Mouse (Mus musculus) layer of hippocampus, adult 11-12 months (tissue): ENCODE measurements around the gene Hmcn2.
A peak's percentile ranks its signal among the peaks of the same experiment; 100 is the strongest.

Experiments
- DNase-seq: peaks from one replicate; pipeline ENCODE4 v3.0.0; 2022; ENCODE audit warnings: low spot score

Gene Hmcn2

DNA sequence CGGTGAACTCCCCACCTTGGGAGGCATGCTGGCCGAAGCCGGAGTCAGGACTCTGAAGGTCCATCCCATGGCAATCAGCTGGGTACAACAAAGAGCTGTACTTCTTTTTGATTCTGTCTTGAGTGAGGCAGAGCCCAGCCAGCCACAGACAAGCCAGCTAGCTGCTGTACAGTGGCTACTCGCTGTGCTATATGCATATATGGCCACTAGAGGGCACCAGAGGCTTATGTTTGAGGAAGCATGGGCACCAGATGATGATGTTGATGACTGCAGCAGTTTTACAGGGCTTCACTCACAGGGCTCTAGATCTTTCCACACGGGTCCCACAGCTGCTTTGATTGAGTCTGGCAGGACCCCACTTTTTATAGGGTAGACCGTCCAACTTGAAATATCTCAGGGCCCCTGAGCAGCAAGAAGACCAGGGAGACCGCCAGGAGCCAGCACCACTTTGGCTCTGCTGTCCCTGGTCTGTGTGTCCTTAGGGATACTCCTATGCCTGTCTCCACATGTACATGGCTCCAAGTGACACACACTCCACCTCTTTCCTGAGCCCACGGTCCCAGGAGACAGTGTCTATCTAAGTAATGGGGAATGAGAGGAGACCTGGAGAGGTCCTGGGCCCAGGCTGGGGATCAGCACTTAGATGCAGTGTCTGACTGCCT, 168.8 kb downstream of the Hmcn2 start:
- peak; percentile 89 for DNase-seq

DNA sequence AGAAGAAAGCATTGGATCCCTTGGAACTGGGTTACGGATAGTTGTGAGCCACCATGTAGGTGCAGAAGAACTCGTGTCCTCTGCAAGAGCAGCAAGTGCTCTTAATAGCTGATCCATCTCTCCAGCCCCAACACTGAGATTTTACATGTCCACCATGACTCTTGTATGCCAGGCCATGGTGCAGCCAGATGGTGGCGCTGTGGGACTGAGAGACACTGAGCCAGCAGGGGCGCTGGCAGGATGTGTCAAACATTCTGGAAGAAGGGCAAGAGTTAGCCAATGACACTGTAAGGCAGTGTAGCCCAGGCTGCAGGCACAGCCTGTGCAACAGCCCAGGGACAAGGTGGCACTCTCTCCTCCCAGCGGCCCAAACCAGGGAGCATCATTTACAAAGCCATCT, 170.0 kb downstream of the Hmcn2 start:
- DNase-seq, result peak; percentile 72

GRCm38 (mm10) chr2:31489166-31489565, 175.0 kb downstream of the Hmcn2 start:
- DNase-seq, result no peak

DNA sequence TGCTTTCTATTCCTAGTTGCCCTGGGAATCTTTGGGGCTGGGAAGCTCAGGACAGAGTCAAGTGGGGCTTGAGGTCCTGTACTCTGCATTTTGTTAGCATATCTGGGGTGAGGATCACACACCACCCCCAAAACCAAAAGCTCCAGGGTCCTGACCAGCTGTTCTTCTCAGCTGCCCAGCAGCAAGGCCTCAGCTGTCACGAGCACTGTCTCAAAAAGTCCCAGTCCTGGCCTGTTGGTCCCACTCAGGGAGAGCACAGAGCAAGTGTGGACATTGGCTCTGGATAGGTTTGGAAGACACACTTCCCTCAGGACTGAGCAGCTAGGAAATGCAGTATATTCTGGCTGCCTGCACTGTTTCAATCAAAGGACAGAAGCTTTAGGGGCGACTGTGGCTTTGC, 176.3 kb downstream of the Hmcn2 start:
- no peak for DNase-seq

DNA sequence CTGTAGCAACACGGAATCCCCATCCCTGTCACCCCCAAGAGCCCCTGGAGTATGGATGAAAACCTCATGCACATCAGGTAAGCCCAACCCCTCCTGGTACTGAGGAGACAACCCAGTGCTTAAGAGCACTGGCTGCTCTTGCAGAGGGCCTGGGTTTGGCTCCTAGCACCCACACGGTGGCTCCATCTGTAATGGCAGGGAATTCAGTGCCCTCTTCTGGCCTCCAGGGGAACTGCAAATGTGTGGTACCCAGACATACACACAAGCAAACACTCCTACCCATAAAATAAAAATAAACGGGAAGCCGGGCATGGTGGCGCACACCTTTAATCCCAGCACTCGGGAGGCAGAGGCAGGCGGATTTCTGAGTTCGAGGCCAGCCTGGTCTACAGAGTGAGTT, 178.1 kb downstream of the Hmcn2 start:
- no peak for DNase-seq

- no peak for DNase-seq
These were observed 179.0 kb downstream of the Hmcn2 start for GRCm38 (mm10) chr2:31493243-31493642.

DNA sequence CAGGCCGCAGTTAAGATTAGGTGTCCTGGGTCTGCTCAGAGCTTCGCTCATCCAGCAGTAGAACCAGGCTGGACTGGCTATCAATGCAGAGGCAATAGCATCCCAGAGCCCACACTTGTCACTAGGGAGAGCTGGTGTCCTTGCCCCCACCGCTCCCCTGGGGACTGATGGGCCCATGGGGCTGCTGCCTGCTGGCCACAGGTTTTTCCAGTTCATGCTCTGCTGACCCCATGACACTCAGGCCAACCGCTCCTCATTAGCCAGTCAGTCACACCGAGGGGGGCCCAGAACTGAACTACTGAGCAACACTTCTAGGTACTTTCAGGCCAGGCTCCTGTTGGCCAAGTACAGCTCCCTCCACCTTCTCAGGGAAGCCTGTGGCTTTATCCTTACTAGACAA, 180.1 kb downstream of the Hmcn2 start:
- DNase-seq, result no peak

- no peak for DNase-seq
These were observed 180.8 kb downstream of the Hmcn2 start for GRCm38 (mm10) chr2:31495046-31495476.

GRCm38 (mm10) chr2:31496141-31496540, 181.9 kb downstream of the Hmcn2 start:
- DNase-seq, result no peak

- DNase-seq, result no peak
These were observed 182.9 kb downstream of the Hmcn2 start for GRCm38 (mm10) chr2:31497113-31497512.

- no peak for DNase-seq
These were observed 183.4 kb downstream of the Hmcn2 start for GRCm38 (mm10) chr2:31497635-31498034.

- no peak for DNase-seq
These were observed 185.4 kb downstream of the Hmcn2 start for GRCm38 (mm10) chr2:31499327-31500291.

DNA sequence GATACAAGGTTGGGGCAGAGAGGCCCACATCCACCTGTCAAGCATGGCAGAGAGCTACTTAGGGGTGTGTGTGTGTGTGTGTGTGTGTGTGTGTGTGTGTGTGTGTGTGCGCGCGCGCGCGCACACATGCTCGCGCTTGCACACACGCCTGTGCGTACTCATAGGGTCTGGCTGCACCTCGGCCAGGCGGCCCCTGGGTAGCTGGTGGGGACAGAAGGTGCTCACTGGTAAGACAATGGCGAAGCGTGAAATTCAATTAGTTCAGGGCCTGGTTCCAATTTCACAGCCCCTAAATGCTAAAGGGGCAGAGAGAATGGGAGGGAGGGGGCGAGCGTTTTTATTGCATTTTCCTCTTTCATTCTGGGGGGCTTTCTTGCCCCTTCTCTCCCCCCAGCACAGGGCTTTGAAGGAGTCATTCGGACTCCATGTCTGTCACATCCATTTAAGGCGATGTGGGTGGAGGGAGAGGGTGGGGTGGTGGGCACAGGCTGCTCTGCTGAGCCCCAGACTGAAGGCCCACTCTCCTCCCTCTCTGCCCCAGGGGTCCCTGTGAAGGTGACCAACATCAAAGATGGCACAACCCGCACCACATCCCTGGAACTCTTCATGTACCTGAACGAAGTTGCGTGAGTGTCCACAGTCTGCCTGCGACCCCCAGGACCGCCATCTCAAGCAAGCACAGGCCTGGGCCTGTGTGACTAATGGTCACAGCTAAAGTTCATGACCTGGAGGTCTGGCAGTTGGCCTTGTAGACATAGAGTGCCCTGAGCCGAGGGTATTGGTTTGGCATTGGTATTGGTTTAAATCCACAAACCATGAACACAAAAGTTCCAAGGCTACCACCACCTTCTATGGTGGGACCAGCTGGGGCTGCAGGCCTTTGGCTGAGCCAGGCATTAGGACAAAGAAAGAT, 186.3 kb downstream of the Hmcn2 start:
- no peak for DNase-seq

GRCm38 (mm10) chr2:31501448-31502130, 187.4 kb downstream of the Hmcn2 start:
- no peak for DNase-seq

DNA sequence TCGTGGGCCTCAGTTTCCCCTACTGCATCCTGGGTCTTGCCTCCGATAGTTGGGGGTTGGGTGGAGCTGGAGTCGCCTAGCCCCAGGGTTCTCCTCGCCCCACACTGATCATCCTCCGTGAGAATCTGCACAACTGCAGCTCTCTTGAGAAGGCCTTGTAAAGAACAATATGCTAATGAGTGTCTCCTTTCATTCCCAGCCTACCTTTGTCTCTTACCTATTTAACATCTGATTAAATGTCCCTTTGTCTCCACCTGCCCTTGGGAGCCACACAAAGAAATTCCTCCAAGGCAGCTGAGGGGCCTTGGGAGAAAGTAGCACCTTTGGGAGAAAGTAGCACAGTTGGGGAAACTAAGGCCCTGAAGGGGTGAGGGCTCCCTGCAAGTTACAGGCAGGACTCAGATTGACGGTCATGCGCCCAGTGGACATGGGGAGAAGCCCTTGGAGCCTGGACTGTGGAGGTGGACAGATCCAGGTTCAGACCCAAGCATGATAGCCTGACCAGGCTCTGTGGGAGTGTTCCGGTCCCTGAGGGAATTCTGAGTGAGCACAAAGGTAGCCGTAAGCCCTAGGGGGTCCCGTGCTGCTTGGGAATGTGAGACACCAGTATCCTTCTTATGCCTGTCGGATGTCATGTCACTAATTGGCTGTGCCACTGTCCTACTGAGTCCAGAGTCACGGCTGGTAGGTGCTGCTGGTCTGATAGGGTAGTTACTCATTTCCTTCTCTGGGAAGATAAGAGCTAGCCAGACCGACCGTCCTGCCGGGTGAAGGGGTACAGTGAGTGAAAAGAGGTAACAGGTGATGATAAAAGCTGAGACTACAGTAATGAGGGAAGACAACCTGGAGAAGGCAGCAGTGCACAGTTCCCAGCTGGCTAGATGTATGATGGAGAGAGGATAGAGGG, 188.7 kb downstream of the Hmcn2 start:
- no peak for DNase-seq

GRCm38 (mm10) chr2:31505472-31505871, 191.3 kb downstream of the Hmcn2 start:
- DNase-seq, result no peak

DNA sequence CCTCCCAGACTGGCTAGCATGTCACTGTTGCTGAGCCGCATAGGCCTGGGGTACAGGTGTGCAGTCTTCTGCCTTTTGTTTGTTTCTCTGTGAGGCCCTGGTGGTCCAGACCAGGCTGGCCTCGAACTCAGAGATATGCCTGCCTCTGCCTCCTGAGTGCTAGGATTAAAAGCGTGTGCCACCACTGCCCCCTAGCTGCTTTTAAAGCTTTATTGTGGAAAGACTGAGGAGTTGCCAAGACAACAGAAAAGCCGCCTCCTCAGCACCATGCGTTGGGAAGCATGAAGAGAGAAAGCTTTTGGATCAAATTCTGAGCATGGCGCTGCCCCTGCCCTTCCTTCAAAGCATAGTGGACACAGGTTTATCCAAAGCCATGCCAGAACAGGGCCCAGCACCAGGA, 194.6 kb downstream of the Hmcn2 start:
- no peak for DNase-seq
